Mouse (Mus musculus) myocyte (in vitro differentiated cells): ENCODE results near the gene Nkiras2.

Experiments used
- E2F4 ChIP-seq: IDR thresholded peaks from one replicate; pipeline ENCODE4 v1.6.1; 2011; ENCODE audit warnings: mild to moderate bottlenecking, control low read depth, moderate library complexity; ENCODE audit not compliant: insufficient read depth
- MYOD1 ChIP-seq, 3 experiments: IDR thresholded peaks; one replicate each; pipeline ENCODE4 v1.6.1; 2011; ENCODE audit warnings: control low read depth in 2 of 3, low read depth in 2 of 3, mild to moderate bottlenecking in 2 of 3, moderate library complexity in 1 of 3; ENCODE audit not compliant: insufficient read length in 2 of 3, control insufficient read depth in 1 of 3
- POLR2A ChIP-seq: IDR thresholded peaks from one replicate; pipeline ENCODE4 v1.6.1; 2011; ENCODE audit warnings: low read depth, mild to moderate bottlenecking, control low read depth, moderate library complexity; ENCODE audit not compliant: insufficient read length

- TF ChIP-seq E2F4 (no peak), POLR2A (peak; percentile 90), MYOD1 (IDR thresholded peaks at IDR 0.05; ENCODE audit: control insufficient read depth in 1 of 3, insufficient read length in 2 of 3, low read depth in 2 of 3) (peak in 1 of 3 experiments; percentile 22)
Observed at GRCm38 (mm10) chr11:100622714-100623113, 3.7 kb downstream of the Nkiras2 start.
